Mouse (Mus musculus): Measurements from ENCODE around the gene Glp2r. TPM values are rescaled to one million over a fixed set of nuclear protein-coding genes. Genes with fewer than 3 reads are reported as not detected.

The Glp2r gene
- polyA plus RNA-seq (2015; fragmentation: Nextera tagmentation; extraction: Ambion mirVana) = 0.04 and 0.14 TPM in 2 replicates

DNA sequence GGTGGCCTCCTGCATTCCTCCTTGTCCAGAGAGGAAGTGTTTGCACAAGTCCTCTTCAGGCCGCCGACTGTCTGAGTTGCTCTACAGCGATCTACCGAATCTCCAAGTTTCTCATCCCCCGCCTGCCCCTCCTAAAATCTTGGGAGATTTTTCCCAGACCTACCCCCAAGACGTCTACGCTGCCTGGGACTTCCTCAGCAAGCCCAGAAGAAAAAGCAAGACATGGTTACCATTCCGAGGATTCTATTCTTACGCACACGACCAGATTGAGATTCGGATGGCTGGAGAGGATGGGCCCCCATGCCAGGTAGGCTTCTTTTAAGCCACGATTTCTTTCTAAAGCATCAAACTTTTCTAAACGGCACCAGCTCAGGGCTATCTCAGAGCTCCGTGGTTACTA, at the start of gene Glp2r:
TSS of gene Glp2r (minus strand) at position 101 of the 400 bp plus-strand sequence.

DNA sequence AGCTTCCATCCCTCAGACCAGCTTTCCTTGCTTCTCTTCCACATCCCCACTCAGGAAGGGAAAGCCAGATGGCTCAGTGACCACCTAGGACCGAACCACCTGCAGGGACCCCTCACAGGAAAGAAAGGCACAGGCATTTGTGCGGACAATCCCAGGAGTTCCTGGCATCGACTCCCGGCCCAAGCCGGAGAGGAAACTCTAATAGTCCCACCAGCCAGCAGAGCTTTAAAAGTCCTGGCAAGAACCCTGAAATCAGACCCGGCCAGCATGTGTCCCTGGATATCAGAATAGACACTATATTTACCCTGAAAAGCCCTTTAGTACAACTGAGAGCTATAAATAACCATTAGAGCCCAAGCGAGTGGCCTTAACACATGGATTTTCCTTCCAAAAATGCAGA, 27.0 kb upstream of the Glp2r start, which contains the start of gene Dhrs7c:
TSS of gene Dhrs7c (plus strand) at position 257 of the 400 bp plus-strand sequence.

DNA sequence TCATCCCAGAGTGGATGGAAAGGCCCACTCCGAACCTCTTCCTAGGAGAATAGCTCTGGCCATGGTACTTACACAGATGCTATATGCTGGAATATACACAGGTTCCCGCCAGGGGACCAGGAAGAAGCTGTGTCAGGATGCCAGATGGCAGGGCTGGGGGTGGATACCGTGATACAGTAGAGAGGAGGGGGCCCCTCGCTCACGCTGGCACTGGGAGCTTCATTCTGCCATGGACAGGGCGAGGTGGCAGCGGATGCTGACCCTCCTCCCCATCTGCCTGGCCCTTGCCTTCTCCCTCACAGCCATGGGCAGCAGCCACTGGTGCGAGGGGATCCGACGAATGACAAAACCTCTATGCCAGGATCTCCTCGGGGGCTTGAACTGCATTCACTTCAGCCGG, 3.4 kb upstream of the Glp2r start, which contains the start of gene Gsg1l2:
TSS of gene Gsg1l2 (plus strand) at position 230 of the 400 bp plus-strand sequence.

DNA sequence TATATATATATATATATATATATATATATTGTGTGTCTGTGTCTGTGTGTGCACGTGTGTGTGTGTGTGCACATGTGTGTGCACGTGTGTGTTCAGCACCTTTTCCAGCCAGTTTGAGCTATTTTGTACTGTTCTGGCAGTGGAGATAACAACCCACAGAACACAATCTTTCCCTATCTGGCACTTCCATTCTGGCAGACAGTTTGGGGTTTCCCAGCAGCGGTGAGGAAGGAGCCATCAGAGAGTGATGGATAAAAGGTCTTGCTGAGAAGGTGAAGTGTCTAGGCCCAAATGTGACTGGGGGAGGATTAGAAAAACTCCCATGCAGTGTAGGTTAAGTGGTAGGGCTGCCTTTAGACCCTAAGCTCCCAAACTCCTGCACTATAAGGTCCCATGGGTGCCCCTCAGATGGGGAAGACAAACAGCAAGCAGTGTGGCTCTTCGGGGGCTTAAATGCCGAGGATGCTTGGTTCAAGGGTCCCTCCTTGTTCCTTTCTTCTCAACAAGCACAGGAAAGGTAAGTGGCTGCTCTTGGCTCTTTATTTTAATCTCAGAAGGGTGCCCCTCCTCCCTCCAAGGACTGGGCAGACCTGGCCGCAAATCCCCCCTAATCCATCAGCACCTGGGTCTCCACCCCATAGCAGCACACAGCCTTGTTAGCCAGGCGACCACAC, 76.1 kb downstream of the Glp2r start, which contains the start of gene Rcvrn:
TSS of gene Rcvrn (plus strand) at position 624 of the 674 bp plus-strand sequence.

Other genes with a start within 250 kb of the Glp2r start
- not detected in 2 replicates for gene Rcvrn, start 75.8 kb downstream of the Glp2r start, polyA plus RNA-seq (2015; fragmentation: Nextera tagmentation; extraction: Ambion mirVana)
- gene Gsg1l2, start 3.5 kb upstream of the Glp2r start, polyA plus RNA-seq (2015; fragmentation: Nextera tagmentation; extraction: Ambion mirVana) = 0.13 TPM in 1 of 2 replicates, not detected in the other
- 0.20 TPM in 1 of 2 replicates, not detected in the other for gene Dhrs7c, start 27.0 kb upstream of the Glp2r start, polyA plus RNA-seq (2015; fragmentation: Nextera tagmentation; extraction: Ambion mirVana)
- 0.67 and 0.80 TPM in 2 replicates for gene Usp43, start 151.0 kb upstream of the Glp2r start, polyA plus RNA-seq (2015; fragmentation: Nextera tagmentation; extraction: Ambion mirVana)
- 4.1 and 4.3 TPM in 2 replicates for gene Cfap52, start 194.5 kb upstream of the Glp2r start, polyA plus RNA-seq (2015; fragmentation: Nextera tagmentation; extraction: Ambion mirVana)
- gene Stx8, start 195.0 kb upstream of the Glp2r start, polyA plus RNA-seq (2015; fragmentation: Nextera tagmentation; extraction: Ambion mirVana) = 61.2 and 70.6 TPM in 2 replicates